Mouse (Mus musculus) erythroblast, embryonic 14.5 days (primary cell): Measurements from ENCODE around the gene Krt78. TPM values are rescaled to one million over a fixed set of nuclear protein-coding genes. Genes with fewer than 3 reads are reported as not detected.
"Not testable (repeated sequence)": the region's sequence is repeated elsewhere in the genome, so short reads cannot be mapped to it uniquely, and the experiment has no call there.

ENCODE experiments used
- H3K27me3 ChIP-seq: 2 replicates; pipeline ENCODE4 v1.6.1; 2012; ENCODE audit warnings: inconsistent platforms; ENCODE audit not compliant: control insufficient read depth
- H3K36me3 ChIP-seq: 2 replicates; pipeline ENCODE4 v1.6.1; 2012; ENCODE audit warnings: mild to moderate bottlenecking, inconsistent platforms; ENCODE audit not compliant: control insufficient read depth
- H3K4me1 ChIP-seq: 2 replicates; pipeline ENCODE4 v1.6.1; 2012; ENCODE audit warnings: inconsistent platforms; ENCODE audit not compliant: control insufficient read depth
- H3K4me3 ChIP-seq: replicated peaks from 2 replicates; pipeline ENCODE3; 2012; ENCODE audit warnings: moderate library complexity, mild to moderate bottlenecking, inconsistent platforms
- H3K9me3 ChIP-seq: 2 replicates; pipeline ENCODE4 v1.6.1; 2012; ENCODE audit warnings: low read length, inconsistent platforms, mixed read lengths; ENCODE audit not compliant: control insufficient read depth
- GATA1 ChIP-seq: IDR thresholded peaks from 2 replicates; pipeline ENCODE4 v1.6.1; 2012; ENCODE audit warnings: low read length, inconsistent platforms, mixed read lengths
- TAL1 ChIP-seq: IDR thresholded peaks from 3 replicates; pipeline ENCODE4 v1.6.1; 2012; ENCODE audit warnings: low read length, inconsistent platforms, mixed read lengths
- polyA plus RNA-seq: library from polyadenylated mRNA; stranded (reverse); fragments of >175 nt; gene quantifications from 2 replicates; pipeline ENCODE4 v1.2.3, GENCODE M21; 2012

The Krt78 gene
- 0.01 TPM in 1 of 2 replicates, not detected in the other for polyA plus RNA-seq

DNA sequence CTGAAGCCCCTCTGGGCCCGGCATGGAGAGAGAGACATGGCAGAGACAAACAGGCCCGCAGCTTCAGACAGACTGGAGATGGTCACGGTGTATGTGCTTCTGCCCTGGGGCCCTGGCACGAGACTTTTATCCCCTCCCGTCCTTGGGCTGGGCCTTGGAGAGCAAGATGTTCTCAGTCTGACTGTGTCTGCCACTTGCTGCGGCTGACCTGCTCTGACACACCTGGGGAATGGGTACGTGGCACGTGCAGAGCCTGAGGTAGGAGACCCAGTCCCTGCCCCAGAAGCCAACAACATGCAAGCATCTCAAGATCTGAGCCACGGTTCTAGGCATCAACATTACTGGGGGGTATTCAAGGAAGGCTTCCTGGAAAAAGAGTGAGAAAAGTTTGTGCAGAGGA lies at the start of gene Krt78:
Gene Krt78 (minus strand): TSS at position 101 of the 400 bp plus-strand sequence.
- no peaks in the 10 kb centered on the region for H3K36me3 ChIP-seq
- no peak for TF ChIP-seq TAL1
- no peak for TF ChIP-seq GATA1
- no peaks in the 10 kb centered on the region for H3K4me1 ChIP-seq
- H3K27me3 ChIP-seq, result no peaks in the 10 kb centered on the region
- no peak within 1 kb of the TSS for H3K4me3 ChIP-seq
- no peaks in the 10 kb centered on the region for H3K9me3 ChIP-seq

DNA sequence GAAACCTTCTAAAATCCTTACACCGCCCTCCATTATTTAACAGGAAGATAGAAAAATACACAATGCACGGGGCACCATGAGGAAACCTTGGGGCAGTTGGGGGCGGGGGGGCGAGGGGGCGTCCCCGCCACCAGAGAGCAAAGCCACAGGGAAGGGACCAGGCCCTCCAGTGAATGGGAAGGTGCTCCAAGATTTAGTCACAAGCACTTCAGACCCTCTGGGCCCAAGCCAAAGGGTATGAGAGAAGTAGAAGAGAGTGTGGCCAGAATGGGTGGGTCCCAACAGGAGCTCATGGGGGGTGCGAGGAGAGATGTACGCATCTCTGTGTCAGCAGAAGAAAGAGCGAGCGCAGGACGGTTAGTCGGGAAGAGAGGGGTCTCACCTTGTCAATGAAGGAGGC lies 49.4 kb upstream of the Krt78 start:
- H3K4me3 ChIP-seq, result peak overlapping the region; percentile 47
- H3K9me3 ChIP-seq, result no peaks in the 10 kb centered on the region
- H3K36me3 ChIP-seq, result peaks cover 4% of the 10 kb centered on the region; the same call in 1 of the 2 replicates
- TF ChIP-seq TAL1 (no peak), GATA1 (no peak)
- H3K4me1 ChIP-seq, result peaks cover 6% of the 10 kb centered on the region
- H3K27me3 ChIP-seq, result peaks cover 59% of the 10 kb centered on the region

DNA sequence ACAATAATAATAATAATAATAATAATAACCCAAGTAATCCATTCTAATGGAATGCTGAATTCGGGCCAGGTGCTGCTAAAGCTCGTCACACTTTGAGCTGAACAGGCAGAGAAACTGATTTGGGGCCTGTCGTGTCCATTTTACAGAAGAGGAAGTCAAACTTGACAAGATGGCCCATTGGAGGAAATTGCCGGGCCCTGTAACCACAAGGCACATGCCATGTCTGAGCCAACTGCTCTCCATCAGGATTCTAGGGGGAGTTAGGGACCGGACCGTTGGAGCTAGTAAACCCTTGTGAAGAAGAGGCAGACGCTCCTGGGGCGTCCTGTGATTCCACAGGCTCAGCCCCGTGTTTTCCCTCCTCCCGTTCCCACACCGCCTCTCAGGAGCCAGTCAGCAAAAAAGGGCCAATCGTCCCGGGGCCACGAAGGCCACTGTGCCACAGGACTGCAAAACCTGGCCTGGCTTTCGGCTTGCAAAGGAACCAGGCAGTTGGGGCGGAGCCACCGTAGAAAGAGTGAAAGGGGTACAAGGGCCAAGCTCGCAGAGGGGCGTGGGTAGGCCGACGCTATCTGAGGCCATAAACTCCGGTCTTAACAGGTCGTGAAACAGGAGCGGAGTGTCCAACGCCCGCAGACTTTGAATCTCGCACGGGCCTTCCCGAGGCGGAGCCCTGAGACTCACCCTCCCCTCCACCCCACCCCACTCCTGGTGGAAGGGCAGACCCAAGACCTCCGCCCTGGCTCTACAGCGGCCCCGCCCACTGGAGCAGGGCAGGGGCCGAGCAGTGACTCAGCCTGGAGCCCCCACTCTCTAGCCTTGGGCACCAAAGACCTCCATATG lies 48.8 kb upstream of the Krt78 start:
- peaks cover 8% of the 10 kb centered on the region; the same call in 1 of the 2 replicates for H3K36me3 ChIP-seq
- peaks cover 6% of the 10 kb centered on the region for H3K4me1 ChIP-seq
- H3K27me3 ChIP-seq, result peaks cover 59% of the 10 kb centered on the region
- TF ChIP-seq TAL1 (no peak), GATA1 (no peak)
- no peaks in the 10 kb centered on the region for H3K9me3 ChIP-seq
- H3K4me3 ChIP-seq, result peak overlapping the region; percentile 47

DNA sequence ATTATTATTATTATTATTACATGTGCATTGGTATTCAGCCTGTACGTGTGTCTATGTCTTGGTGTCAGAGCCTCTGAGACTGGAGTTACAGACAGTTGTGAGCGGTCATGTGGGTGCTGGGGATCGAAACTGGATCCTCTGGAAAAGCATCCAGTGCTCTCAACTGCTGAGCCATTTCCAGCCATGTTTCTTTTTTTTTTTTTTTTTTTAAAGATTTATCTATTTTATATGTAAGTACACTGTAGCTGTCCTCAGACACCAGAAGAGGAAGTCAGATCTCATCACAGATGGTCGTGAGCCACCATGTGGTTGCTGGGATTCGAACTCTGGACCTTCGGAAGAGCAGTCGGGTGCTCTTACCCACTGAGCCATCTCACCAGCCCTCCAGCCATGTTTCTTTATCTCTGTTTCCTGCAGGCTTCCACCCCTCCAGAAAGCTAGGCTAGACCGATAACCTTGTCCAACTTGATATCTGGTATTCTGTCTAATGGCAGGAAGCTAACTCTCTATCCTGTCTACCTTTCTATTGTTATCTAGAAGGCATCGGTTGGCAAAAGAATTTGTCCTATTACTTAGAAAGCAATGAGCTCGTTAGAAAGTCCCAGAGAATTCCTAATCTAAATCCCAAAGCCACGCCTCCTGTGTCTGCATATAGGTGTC lies 45.7 kb upstream of the Krt78 start:
- peaks cover 6% of the 10 kb centered on the region for H3K9me3 ChIP-seq
- H3K4me3 ChIP-seq, result no peak overlapping the region
- peaks cover 32% of the 10 kb centered on the region for H3K27me3 ChIP-seq
- TF ChIP-seq TAL1 (no peak), GATA1 (no peak)
- H3K4me1 ChIP-seq, result peaks cover 10% of the 10 kb centered on the region
- H3K36me3 ChIP-seq, result peaks cover 11% of the 10 kb centered on the region; the same call in 1 of the 2 replicates

DNA sequence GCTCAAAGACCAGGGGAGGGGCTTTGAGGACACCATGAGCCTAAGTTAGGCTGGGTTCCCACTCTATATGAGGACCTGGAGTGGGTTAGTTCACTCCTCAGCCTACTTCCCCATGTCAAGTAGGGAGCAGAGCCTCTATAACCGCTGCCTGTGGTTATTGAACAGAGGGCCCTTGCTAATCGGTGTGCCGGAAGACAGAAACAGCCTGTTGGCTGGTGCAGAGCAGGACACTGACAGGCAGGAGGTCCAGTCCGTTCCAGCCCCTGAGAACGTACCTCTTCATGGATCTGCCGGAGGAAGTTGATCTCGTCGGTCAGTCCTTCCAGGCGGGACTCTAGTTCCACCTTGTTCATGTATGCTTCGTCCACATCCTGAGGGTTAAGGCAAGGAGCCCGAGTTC lies 45.1 kb upstream of the Krt78 start:
- Histone ChIP-seq H3K4me1 (peaks cover 13% of the 10 kb centered on the region), H3K36me3 (peaks cover 11% of the 10 kb centered on the region; the same call in 1 of the 2 replicates), H3K9me3 (peaks cover 6% of the 10 kb centered on the region), H3K4me3 (no peak overlapping the region), H3K27me3 (peaks cover 25% of the 10 kb centered on the region)
- TF ChIP-seq GATA1 (no peak), TAL1 (no peak)

DNA sequence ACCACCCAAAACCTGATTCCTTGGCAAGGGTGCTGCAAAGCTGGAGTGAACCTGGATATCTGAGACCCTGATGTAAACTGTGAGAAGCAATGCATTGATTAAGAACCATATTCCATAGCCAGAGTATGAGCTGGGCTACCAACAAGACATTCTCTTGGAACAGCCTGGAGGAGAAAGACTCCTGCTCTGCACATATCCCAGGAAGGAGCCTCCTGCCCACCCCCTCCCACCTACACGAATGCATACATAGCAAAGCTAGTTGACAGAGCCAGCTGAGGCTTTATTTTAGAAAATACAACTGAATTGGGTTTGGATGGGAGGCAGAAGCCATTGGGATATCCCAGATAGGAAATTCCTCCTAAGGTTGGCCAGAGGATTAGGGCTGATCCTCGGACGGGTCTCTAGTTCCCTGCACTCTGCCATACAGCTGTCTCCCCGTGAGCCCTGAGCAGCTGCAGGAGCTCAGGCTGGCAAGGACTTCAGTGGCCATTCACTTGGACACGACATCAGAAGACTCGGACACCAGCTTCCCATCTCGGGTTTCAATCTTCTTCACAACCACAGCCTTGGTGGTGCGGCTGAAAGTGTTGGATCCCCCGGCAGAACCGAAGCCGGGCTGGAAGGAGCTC lies 42.5 kb upstream of the Krt78 start:
- H3K4me3 ChIP-seq, H3K27me3 ChIP-seq, H3K4me1 ChIP-seq, H3K9me3 ChIP-seq: not testable (repeated sequence)
- H3K36me3 ChIP-seq, result peaks cover 11% of the 10 kb centered on the region; the same call in 1 of the 2 replicates

DNA sequence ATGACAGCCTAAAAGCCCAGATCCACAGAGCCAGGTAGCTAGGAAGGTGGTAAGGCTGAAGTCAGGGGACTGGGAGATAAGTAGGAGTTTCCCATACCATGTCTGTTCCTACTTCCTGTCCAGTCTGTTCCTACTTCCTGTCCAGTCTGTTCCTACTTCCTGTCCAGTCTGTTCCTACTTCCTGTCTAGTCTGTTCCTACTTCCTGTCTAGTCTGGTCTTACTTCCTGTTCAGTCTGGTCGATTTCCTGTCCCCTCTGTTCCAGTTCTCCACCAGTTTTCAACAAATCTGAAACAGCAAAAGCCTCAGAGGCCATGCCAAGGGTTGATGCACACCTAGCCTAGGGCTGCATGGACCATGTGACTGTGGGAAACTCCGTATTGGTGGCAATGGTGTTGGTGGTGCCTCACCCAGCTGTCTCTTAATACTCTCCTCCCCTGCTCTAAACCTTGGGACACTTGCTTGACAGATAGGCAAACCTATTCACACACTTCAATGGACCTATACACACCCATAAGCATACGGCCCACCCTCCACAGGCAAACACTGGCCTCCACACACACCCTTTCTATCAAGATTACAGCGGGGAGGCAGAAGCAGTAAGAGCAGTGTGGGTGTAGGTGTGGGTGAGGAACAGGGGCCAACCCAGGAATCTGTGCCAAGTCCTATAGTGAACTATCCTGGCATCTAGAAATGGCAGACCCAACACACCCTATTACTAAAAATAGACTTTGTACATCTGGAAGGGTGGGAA lies 41.6 kb upstream of the Krt78 start:
- no peak for TF ChIP-seq GATA1
- no peak for TF ChIP-seq TAL1
- Histone ChIP-seq H3K4me3 (no peak overlapping the region), H3K27me3 (no peaks in the 10 kb centered on the region), H3K9me3 (peaks cover 6% of the 10 kb centered on the region), H3K36me3 (peaks cover 11% of the 10 kb centered on the region; the same call in 1 of the 2 replicates), H3K4me1 (peaks cover 8% of the 10 kb centered on the region)

DNA sequence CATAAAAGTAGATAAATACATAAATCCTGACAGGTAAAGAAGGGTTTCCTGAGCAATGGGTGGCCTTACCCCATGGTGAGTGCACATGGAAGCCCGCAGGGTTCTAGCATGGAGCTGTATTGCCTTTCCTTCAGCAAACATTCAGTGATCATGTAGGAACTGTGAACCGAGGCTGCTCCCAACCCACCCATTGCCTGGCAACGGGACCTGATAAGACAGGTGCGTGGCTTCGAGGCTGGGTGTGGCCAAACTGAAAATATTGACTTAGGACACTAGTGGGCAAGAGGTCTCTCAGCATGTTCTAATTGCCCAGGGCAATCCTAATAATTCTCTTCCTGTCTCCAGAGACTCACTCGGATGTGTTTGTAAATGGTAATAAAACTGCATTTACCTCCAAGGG lies 40.3 kb upstream of the Krt78 start:
- H3K4me1 ChIP-seq, result peaks cover 8% of the 10 kb centered on the region
- no peaks in the 10 kb centered on the region; the same call in 1 of the 2 replicates for H3K27me3 ChIP-seq
- TF ChIP-seq TAL1, result no peak
- peaks cover 11% of the 10 kb centered on the region; the same call in 1 of the 2 replicates for H3K36me3 ChIP-seq
- peaks cover 6% of the 10 kb centered on the region for H3K9me3 ChIP-seq
- no peak overlapping the region for H3K4me3 ChIP-seq
